Mouse (Mus musculus) bone marrow, adult 2 months (tissue): ENCODE measurements around the gene Kcnip3.

Source experiments
- CTCF ChIP-seq: fragments of 200-500 bp; IDR thresholded peaks from 2 replicates; pipeline ENCODE4 v1.5.1; 2011; ENCODE audit warnings: low read length, control low read depth; ENCODE audit not compliant: control insufficient read depth, insufficient read depth
- POLR2A ChIP-seq: fragments of 200-500 bp; IDR thresholded peaks from 2 replicates; pipeline ENCODE4 v1.6.1; 2011; ENCODE audit warnings: low read depth, mild to moderate bottlenecking, control low read depth, low read length, borderline replicate concordance; ENCODE audit not compliant: control insufficient read depth

- TF ChIP-seq POLR2A (no peak), CTCF (no peak)
Measured at GRCm38 (mm10) chr2:127433487-127434295, 88.2 kb downstream of the Kcnip3 start.
